Mouse (Mus musculus): ENCODE measurements around the gene Rhbg. TPM values are rescaled to one million over a fixed set of nuclear protein-coding genes. Genes with fewer than 3 reads are reported as not detected.
"Not testable (repeated sequence)": the region's sequence is repeated elsewhere in the genome, so short reads cannot be mapped to it uniquely, and the experiment has no call there.

Gene Rhbg
- polyA plus RNA-seq (2016; fragmentation: Nextera tagmentation; extraction: Ambion mirVana), result 0.19 TPM in 1 of 2 replicates, not detected in the other

DNA sequence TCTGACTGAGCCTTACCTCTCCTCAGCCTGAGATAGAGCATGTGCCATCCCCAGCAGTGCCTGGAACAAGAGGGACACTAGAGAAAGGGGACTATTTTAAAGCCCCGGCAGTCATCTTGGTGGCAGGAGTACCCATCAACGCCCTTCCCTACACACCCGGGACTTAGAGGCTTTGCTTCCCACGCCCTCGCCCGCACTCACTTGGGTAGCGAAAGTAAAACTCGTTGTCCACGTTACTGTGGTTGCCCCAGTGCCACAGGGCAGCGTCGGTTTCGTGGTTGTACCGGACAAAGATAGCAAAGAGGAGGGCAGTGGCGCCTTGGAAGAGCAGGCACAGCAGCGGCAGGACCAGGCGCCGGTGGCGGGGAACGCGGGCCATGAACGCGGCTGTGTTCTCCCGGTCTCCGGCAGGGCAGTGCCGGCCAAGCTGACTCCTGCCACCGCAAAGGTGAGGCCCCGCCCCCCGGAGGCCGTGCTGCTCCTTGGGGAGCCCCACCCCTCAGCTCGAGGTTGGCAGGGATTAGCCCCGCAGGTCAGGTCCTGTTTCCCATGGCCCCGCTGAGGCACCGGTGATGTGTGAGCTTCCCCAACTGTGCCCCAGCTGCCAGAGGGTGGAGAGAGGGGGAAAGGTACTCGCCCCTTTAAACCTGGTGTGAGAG, at the start of gene Rhbg:
TSS of gene Rhbg (minus strand) at position 442 of the 659 bp plus-strand sequence.
- no peaks in the 10 kb centered on the region for H3K9me3 ChIP-seq (replicated peaks)
- H3K9ac ChIP-seq, result peak within 1 kb of the TSS; percentile 22
- no peaks in the 10 kb centered on the region for H3K36me3 ChIP-seq
- no peak within 1 kb of the TSS for H3K27ac ChIP-seq (ENCODE audit: poor library complexity, severe bottlenecking)
- peak within 1 kb of the TSS; percentile 77 for H3K4me2 ChIP-seq
- WGBS, result 3% methylated on average over 34 of the region's 34 CpGs
- peak within 1 kb of the TSS; percentile 47 for H3K4me3 ChIP-seq
- H3K27me3 ChIP-seq (replicated peaks), result peaks cover 69% of the 10 kb centered on the region
- 0 out of 2 replicates have a peak, but pooled peaks have one; percentile 18 for ATAC-seq (ENCODE audit: insufficient number of reproducible peaks, low FRiP score)
- H3K4me1 ChIP-seq (replicated peaks), result peaks cover 9% of the 10 kb centered on the region

DNA sequence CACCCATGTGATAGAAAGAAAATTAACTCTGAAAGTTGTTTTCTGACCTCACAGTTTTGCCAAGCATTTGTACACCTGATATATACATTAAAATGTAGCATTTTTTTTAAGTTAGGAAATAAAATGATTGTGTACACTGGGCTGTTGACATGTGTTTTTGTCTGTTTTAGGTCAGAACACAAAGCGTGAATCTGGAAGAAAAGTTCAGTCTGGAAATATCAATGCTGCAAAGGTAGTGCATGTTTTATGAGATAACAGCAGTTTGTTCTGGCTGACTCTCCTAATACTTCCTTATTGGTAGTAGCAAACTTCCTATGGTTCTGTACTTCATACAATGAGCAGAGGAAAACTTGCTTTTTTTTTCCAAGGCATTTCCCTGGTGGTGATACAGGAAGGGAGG, 44.7 kb upstream of the Rhbg start:
- 75% methylated on average over 1 of the region's 1 CpGs for WGBS
- no peaks in the 10 kb centered on the region for H3K9me3 ChIP-seq (replicated peaks)
- H3K9ac ChIP-seq, result no peak overlapping the region
- no peak overlapping the region for H3K27ac ChIP-seq (ENCODE audit: poor library complexity, severe bottlenecking)
- H3K4me1 ChIP-seq (replicated peaks), result peaks cover 14% of the 10 kb centered on the region
- H3K27me3 ChIP-seq (replicated peaks), result no peaks in the 10 kb centered on the region
- H3K4me3 ChIP-seq, result no peak overlapping the region
- H3K4me2 ChIP-seq, result no peak overlapping the region
- peaks cover 47% of the 10 kb centered on the region for H3K36me3 ChIP-seq
- no peak for ATAC-seq (ENCODE audit: insufficient number of reproducible peaks, low FRiP score)

DNA sequence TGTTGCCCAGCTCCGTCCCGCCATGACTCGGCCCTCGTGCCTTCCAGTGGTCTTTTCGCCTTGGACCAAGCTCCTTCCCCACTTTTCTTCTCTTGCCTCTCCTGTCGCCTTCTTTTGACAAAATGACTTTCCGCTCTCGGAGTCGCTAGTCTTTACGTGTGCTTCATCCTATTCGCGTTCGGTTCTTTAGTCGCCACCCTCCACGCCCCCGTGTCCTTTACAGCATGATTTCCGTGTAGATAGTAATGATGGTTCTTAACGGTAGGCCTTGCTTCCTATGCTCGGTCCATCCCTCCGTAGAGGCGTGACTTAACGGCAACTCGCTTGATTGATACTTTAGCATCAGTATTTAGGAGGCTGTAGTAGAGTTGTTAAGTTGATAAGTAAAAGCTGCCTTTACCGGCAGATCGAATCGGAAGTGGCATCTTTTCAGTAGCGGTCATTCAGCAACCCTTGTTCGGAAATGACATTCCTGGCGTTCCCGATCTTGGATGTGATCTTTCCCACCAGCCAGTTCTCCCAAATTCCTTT, 42.9 kb upstream of the Rhbg start:
- H3K4me2 ChIP-seq, result peak overlapping the region; percentile 77
- H3K4me3 ChIP-seq, result peak overlapping the region; percentile 86
- peak overlapping the region; percentile 97 for H3K27ac ChIP-seq (ENCODE audit: poor library complexity, severe bottlenecking)
- H3K27me3 ChIP-seq (replicated peaks), result no peaks in the 10 kb centered on the region
- peaks cover 14% of the 10 kb centered on the region for H3K4me1 ChIP-seq (replicated peaks)
- H3K9me3 ChIP-seq (replicated peaks), result no peaks in the 10 kb centered on the region
- under 1% methylated on average over 30 of the region's 30 CpGs for WGBS
- peak overlapping the region; percentile 93 for H3K9ac ChIP-seq
- no peak for ATAC-seq (ENCODE audit: insufficient number of reproducible peaks, low FRiP score)
- H3K36me3 ChIP-seq, result peaks cover 31% of the 10 kb centered on the region

DNA sequence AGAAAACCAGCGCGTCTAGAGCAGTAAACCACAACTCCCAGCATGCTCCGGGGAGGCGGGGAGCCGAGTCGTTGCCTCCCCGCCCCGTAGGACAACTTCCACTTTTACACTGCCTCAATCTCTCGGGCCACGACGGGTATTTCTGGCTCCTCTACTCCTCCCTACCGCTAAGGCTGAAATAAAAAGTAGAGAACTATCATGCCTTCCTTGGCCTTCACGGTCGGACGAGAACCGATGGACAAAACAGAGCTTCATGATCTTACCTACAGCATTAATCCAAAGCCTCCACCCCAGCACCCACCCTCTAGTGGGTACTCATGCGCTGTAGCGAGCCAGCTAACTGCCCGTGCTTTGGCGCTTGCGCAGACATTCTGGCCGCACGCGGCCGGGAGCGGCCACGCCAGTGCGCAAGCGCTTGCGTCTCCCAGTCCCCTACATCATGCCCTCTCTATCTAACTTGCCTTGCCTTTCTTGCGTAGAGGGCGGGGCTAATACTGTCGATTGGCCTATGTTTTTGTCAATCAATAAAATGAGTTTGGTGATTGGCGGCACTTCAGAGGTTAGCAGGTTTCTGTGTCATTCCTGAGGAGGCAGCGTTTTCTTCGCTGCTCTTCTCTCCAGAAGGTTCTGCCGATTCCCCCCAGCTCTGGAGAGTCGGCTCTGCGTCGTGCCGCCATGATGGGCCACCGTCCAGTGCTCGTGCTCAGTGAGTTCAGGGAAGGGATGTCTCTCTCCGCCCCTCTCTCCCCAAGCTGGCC, 42.2 kb upstream of the Rhbg start, which contains the start of the genes Tsacc and Cct3:
TSS of gene Tsacc (minus strand) at position 439 of the 758 bp plus-strand sequence.
TSS of gene Cct3 (plus strand) at position 556 of the 758 bp plus-strand sequence.
- peak; percentile 98 for ATAC-seq (ENCODE audit: insufficient number of reproducible peaks, low FRiP score)
- H3K27me3 ChIP-seq (replicated peaks), result no peaks in the 10 kb centered on the region
- H3K9me3 ChIP-seq (replicated peaks), result no peaks in the 10 kb centered on the region
- peak within 1 kb of the TSS; percentile 86 for H3K4me3 ChIP-seq
- H3K27ac ChIP-seq (ENCODE audit: poor library complexity, severe bottlenecking), result peak within 1 kb of the TSS; percentile 97
- peak within 1 kb of the TSS; percentile 77 for H3K4me2 ChIP-seq
- WGBS, result under 1% methylated on average over 44 of the region's 44 CpGs
- H3K36me3 ChIP-seq, result peaks cover 26% of the 10 kb centered on the region
- peaks cover 14% of the 10 kb centered on the region for H3K4me1 ChIP-seq (replicated peaks)
- H3K9ac ChIP-seq, result peak within 1 kb of the TSS; percentile 93

DNA sequence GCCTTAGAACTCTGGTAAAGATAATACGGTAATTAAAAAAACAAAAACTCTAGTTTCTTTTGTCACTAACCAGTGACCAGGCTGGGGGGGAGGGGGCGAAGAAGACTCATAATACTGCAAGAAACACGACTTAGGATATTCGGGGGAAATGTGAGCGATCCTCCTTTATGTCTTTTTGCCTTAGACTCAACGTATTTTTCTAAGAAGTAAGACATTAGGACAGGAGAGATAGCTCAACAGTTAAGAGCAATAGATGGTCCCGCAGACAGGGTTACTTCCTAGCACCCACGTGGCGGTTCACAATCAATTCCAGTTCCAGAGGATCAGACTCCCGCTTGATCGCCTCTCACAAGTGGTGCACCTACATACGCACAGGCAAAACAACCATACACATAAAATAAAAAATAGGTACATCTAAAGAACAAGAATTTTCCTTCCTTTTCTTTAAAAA, 41.6 kb upstream of the Rhbg start:
- peaks cover 14% of the 10 kb centered on the region for H3K4me1 ChIP-seq (replicated peaks)
- peak overlapping the region; percentile 68 for H3K9ac ChIP-seq
- no peaks in the 10 kb centered on the region for H3K27me3 ChIP-seq (replicated peaks)
- H3K4me3 ChIP-seq, result peak overlapping the region; percentile 86
- no peak for ATAC-seq (ENCODE audit: insufficient number of reproducible peaks, low FRiP score)
- H3K27ac ChIP-seq (ENCODE audit: poor library complexity, severe bottlenecking), result peak overlapping the region; percentile 94
- H3K36me3 ChIP-seq, result peaks cover 20% of the 10 kb centered on the region
- H3K9me3 ChIP-seq (replicated peaks), result no peaks in the 10 kb centered on the region
- H3K4me2 ChIP-seq, result peak overlapping the region; percentile 71
- 1% methylated on average over 12 of the region's 12 CpGs for WGBS

DNA sequence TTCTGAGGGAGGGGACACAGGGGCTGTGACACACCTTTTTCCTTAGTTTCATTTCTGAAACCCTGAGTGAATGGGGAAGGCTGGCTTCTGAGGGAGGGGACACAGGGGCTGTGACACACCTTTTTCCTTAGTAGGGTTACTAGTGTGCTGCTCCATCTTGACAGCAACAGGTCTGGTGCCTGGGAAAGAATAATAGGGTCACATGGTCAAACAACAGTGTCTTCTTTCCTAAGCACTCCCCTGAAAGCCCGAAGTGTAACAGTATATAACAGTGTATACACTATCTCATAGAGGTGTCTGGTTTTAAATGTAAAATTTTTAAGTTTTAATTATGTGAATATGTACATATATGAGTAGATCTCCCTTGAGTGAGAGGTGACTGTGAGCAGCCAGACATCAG, 40.8 kb upstream of the Rhbg start:
- H3K9ac ChIP-seq; H3K9me3 ChIP-seq (replicated peaks); H3K27ac ChIP-seq (ENCODE audit: poor library complexity, severe bottlenecking); H3K27me3 ChIP-seq (replicated peaks); H3K4me3 ChIP-seq; ATAC-seq (ENCODE audit: insufficient number of reproducible peaks, low FRiP score): not testable (repeated sequence)
- Histone ChIP-seq H3K4me2 (peak overlapping the region; percentile 71; the same call in 1 of the 2 replicates), H3K36me3 (peaks cover 11% of the 10 kb centered on the region), H3K4me1 (replicated peaks) (peaks cover 14% of the 10 kb centered on the region)
- WGBS, result 77% methylated on average over 1 of the region's 1 CpGs

DNA sequence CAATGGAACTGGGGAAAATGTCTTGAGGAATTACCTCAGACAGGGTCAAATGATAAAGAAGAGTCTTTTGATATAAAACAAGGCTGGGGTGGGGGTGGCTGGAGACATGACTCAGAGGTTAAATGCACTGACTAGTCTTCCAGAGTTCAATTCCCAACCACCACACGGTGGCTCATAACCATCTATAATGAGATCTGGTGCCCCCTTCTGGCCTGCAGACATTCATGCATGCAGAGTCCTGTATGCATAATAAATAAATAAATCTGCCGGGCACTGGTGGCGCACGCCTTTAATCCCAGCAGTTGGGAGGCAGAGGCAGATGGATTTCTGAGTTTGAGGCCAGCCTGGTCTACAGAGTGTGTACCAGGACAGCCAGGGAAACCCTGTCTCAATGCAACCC, 37.5 kb upstream of the Rhbg start:
- H3K4me3 ChIP-seq, result no peak overlapping the region
- no peak overlapping the region for H3K4me2 ChIP-seq
- H3K36me3 ChIP-seq, result no peaks in the 10 kb centered on the region; the same call in 1 of the 2 replicates
- no peaks in the 10 kb centered on the region for H3K9me3 ChIP-seq (replicated peaks)
- H3K27me3 ChIP-seq (replicated peaks), result no peaks in the 10 kb centered on the region
- no peak for ATAC-seq (ENCODE audit: insufficient number of reproducible peaks, low FRiP score)
- H3K4me1 ChIP-seq (replicated peaks), result peaks cover 9% of the 10 kb centered on the region; the same call in 1 of the 2 replicates
- no peak overlapping the region for H3K9ac ChIP-seq
- 59% methylated on average over 4 of the region's 4 CpGs for WGBS
- H3K27ac ChIP-seq (ENCODE audit: poor library complexity, severe bottlenecking), result no peak overlapping the region

DNA sequence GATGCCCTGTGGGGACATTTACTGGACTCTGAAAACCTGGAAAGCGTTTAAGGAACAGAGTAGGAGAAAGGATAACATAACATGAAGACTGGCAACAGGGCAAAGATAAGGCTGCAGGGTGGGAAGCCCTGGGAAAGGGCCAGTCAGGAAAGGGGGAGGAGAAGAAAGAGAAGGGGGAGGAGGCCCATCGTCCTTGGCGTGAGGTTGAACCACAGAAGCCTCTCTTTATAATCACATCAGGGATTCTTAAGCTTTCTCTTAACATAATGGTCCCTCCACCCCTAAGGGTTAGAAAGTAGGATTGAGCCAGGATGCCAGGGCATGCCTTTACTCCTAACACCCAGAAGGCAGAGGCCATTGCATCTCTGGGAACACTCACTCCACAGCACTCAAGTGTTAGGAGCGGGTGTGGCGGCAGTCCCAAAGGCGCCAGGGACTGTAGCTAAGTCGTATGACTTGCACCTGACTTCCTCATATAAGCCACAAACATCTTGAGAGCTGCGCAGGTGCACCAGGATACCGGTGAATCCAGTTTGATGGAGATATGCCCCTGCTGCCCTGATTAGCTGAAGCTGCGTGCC, 33.7 kb upstream of the Rhbg start:
- WGBS, result 67% methylated on average over 10 of the region's 10 CpGs
- H3K9ac ChIP-seq; H3K27me3 ChIP-seq (replicated peaks); ATAC-seq (ENCODE audit: insufficient number of reproducible peaks, low FRiP score); H3K4me1 ChIP-seq (replicated peaks); H3K4me2 ChIP-seq; H3K4me3 ChIP-seq; H3K27ac ChIP-seq (ENCODE audit: poor library complexity, severe bottlenecking); H3K9me3 ChIP-seq (replicated peaks): not testable (repeated sequence)
- peaks cover 17% of the 10 kb centered on the region for H3K36me3 ChIP-seq

DNA sequence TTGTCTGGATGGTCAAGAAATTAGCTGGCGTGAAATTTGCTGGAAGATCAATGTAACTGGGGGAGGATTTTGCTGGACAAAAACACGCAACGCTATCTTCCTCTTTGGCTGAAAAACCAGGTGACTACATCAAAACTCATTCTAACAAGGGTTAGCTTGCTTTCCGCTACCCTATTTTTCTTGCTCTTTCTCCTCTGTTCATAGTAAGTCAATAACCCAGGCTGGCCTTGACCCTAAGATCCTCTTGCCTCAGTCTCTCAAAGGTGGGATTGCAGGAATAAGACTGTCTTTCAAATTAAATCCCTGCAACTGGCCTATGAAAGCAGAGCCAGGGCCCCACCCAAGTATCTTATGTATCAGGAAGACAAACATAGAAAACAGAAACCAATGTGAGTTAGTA, 32.6 kb upstream of the Rhbg start, which contains the start of gene Gm38392:
TSS of gene Gm38392 (minus strand) at position 101 of the 400 bp plus-strand sequence.
- no peak for ATAC-seq (ENCODE audit: insufficient number of reproducible peaks, low FRiP score)
- 0 out of 2 replicates have a peak, but pooled peaks cover 4% of the 10 kb centered on the region for H3K4me1 ChIP-seq (replicated peaks)
- H3K4me2 ChIP-seq, result no peak within 1 kb of the TSS
- no peaks in the 10 kb centered on the region for H3K27me3 ChIP-seq (replicated peaks)
- WGBS, result 94% methylated on average over 4 of the region's 4 CpGs
- peaks cover 3% of the 10 kb centered on the region; the same call in 1 of the 2 replicates for H3K9me3 ChIP-seq (replicated peaks)
- peaks cover 17% of the 10 kb centered on the region for H3K36me3 ChIP-seq
- H3K4me3 ChIP-seq, result no peak within 1 kb of the TSS
- no peak within 1 kb of the TSS for H3K27ac ChIP-seq (ENCODE audit: poor library complexity, severe bottlenecking)
- H3K9ac ChIP-seq, result no peak within 1 kb of the TSS

DNA sequence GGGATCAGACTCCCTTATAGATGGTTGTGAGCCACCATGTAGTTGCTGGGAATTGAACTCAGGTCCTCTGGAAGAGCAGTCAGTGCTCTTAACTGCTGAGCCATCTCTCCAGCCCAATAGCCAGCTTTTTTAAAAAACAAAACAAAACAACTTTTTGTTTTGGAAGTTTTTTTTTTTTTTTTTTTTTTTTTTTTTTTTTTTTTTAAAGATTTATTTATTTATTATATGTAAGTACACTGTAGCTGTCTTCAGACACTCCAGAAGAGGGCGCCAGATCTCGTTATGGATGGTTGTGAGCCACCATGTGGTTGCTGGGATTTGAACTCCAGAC, 31.0 kb upstream of the Rhbg start:
- WGBS, result no CpG with 5 or more reads among the region's 2 CpGs
- H3K9ac ChIP-seq; H3K27ac ChIP-seq (ENCODE audit: poor library complexity, severe bottlenecking); H3K9me3 ChIP-seq (replicated peaks); H3K27me3 ChIP-seq (replicated peaks); ATAC-seq (ENCODE audit: insufficient number of reproducible peaks, low FRiP score); H3K4me3 ChIP-seq; H3K4me1 ChIP-seq (replicated peaks); H3K4me2 ChIP-seq: not testable (repeated sequence)
- H3K36me3 ChIP-seq, result peaks cover 17% of the 10 kb centered on the region
